Mouse (Mus musculus) fat pad, adult 2 months (tissue): ENCODE results near the gene Pi4kb.
A peak's percentile ranks its signal among the peaks of the same experiment; 100 is the strongest.
"Not testable (repeated sequence)": the region's sequence is repeated elsewhere in the genome, so short reads cannot be mapped to it uniquely, and the experiment has no call there.

Experiments used
- DNase-seq: peaks from one replicate; pipeline ENCODE4 v3.0.0-alpha.2; 2011; ENCODE audit warnings: low read depth, low spot score; ENCODE audit errors: extremely low read depth

Gene Pi4kb

GRCm38 (mm10) chr3:94974528-94975422 is at the start of gene Pi4kb:
Gene Pi4kb (plus strand): TSS chr3:94974731.
- DNase-seq: peak; percentile 65

GRCm38 (mm10) chr3:94926301-94926736 is 48.2 kb upstream of the Pi4kb start:
- not testable (repeated sequence) for DNase-seq

GRCm38 (mm10) chr3:94928979-94929378 is 45.6 kb upstream of the Pi4kb start:
- not testable (repeated sequence) for DNase-seq

- not testable (repeated sequence) for DNase-seq
These were observed 43.9 kb upstream of the Pi4kb start for GRCm38 (mm10) chr3:94930386-94931266.

- not testable (repeated sequence) for DNase-seq
These were observed 43.0 kb upstream of the Pi4kb start for GRCm38 (mm10) chr3:94931427-94932082.

GRCm38 (mm10) chr3:94932279-94932678 is 42.3 kb upstream of the Pi4kb start:
- not testable (repeated sequence) for DNase-seq

- peak; percentile 25 for DNase-seq
These were observed 41.5 kb upstream of the Pi4kb start, which contains the start of gene Selenbp1 for GRCm38 (mm10) chr3:94932809-94933564. Gene Selenbp1 (plus strand): TSS chr3:94933056.

GRCm38 (mm10) chr3:94933604-94934003 is 40.9 kb upstream of the Pi4kb start:
- not testable (repeated sequence) for DNase-seq

GRCm38 (mm10) chr3:94934564-94934963 is 40.0 kb upstream of the Pi4kb start:
- not testable (repeated sequence) for DNase-seq

- not testable (repeated sequence) for DNase-seq
These were observed 39.2 kb upstream of the Pi4kb start for GRCm38 (mm10) chr3:94935332-94935731.

GRCm38 (mm10) chr3:94936147-94936546 is 38.4 kb upstream of the Pi4kb start:
- not testable (repeated sequence) for DNase-seq

GRCm38 (mm10) chr3:94937194-94937593 is 37.3 kb upstream of the Pi4kb start:
- not testable (repeated sequence) for DNase-seq

GRCm38 (mm10) chr3:94940033-94940432 is 34.5 kb upstream of the Pi4kb start:
- DNase-seq: not testable (repeated sequence)

- not testable (repeated sequence) for DNase-seq
These were observed 32.1 kb upstream of the Pi4kb start for GRCm38 (mm10) chr3:94942211-94942967.

GRCm38 (mm10) chr3:94943706-94944105 is 30.8 kb upstream of the Pi4kb start:
- DNase-seq: not testable (repeated sequence)

- no peak for DNase-seq
These were observed 26.4 kb upstream of the Pi4kb start for GRCm38 (mm10) chr3:94948066-94948614.

GRCm38 (mm10) chr3:94949645-94950044 is 24.9 kb upstream of the Pi4kb start:
- no peak for DNase-seq

- no peak for DNase-seq
These were observed 21.7 kb upstream of the Pi4kb start for GRCm38 (mm10) chr3:94952806-94953205.

- DNase-seq: no peak
These were observed 21.2 kb upstream of the Pi4kb start for GRCm38 (mm10) chr3:94953384-94953763.
